Mouse (Mus musculus) E14TG2a.4 (cell line): Measurements from ENCODE around the gene Sec61a2.

Experiments
- CTCF ChIP-seq: conservative IDR thresholded peaks from 2 replicates; pipeline ENCODE4 v1.5.1; 2014; ENCODE audit warnings: low read length
- NANOG ChIP-seq: IDR thresholded peaks from 2 replicates; pipeline ENCODE4 v1.6.1; 2014; ENCODE audit warnings: borderline replicate concordance, low read length, mixed read lengths
- POU5F1 ChIP-seq: IDR thresholded peaks from 2 replicates; pipeline ENCODE4 v1.6.1; 2014; ENCODE audit warnings: low read length, borderline replicate concordance

DNA sequence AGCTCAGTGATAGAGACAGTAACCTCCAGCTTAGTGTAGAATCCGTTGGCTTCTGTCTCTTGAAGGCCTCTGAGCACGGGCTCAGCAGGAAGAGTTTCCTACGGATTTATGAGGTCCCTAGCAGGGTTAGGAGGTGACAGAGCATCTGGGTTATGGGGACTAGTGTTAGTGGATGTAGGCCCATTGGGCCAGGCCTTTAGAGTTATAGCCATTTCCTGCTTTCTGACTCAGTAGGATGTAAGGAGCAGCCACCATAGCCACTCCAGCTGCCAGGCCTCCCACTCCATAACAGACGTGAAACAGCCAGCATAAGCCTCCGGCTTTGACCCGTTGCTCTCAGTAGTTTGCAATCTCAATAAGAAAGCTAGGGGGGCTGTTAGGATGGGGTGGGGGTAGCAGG lies 40.8 kb upstream of the Sec61a2 start:
- TF ChIP-seq CTCF (no peak), POU5F1 (no peak), NANOG (no peak)
